ENCODE assay signal across 12 mouse cellular contexts in the genomic region with DNA sequence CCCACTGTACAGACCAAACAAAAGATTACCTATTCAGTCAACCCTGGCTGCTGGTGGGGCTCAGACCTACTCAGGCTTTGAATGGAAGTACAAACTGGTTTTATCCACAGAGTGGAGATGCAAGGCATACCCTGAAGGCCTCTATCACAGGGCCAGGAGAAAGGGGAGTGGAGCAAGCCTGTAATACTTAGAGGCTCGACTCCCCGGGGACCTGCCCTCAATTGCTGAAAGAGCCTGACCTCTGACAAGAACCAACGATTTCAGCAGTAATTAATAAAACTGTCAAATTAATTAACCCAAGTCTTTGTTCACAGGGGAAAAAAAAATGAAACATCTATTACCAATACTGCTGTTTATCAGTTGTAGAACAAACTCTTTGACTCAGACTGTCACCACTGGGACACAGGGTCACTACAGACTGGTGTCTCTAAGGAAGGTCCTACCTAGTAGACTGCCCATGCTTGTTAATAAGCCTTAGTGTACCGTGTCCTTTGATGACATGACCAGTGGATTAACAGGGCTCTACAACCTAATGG. TPM values are rescaled to one million over a fixed set of nuclear protein-coding genes. Genes with fewer than 3 reads are reported as not detected.
DNase-seq lines count a peak whose midpoint lies in the region; ATAC-seq lines count a peak whose summit lies in the region.
"Had no signal": no experiment of that assay in that cellular context is flagged by ENCODE, and none has a peak within 500 bp of the region (broad histone marks: within the 10 kb centered on the region; RNA-seq: fewer than 3 reads in every experiment).

No protein-coding gene starts in this region.

- no peak for DNase-seq in forebrain, embryonic 10.5 days (ENCODE audit: extremely low spot score, low spot score)
- peak; percentile 58 for DNase-seq in embryo, embryonic 11 days
- no peak for DNase-seq in natural killer cell, adult 2 months (ENCODE audit: low spot score in 2 of 2)
- DNase-seq in layer of hippocampus, adult 9-11 months, result no peak
- DNase-seq: cerebellum, adult 11-12 months; lung, postnatal 14 days had no signal

- 45% methylated on average over 4 of the region's 4 CpGs for WGBS in forebrain, embryonic 10.5 days
- WGBS in forebrain, embryonic 13.5 days, result 27% methylated on average over 4 of the region's 4 CpGs
- 44% methylated on average over 4 of the region's 4 CpGs for WGBS in hindbrain, embryonic 12.5 days
- 18% methylated on average over 4 of the region's 4 CpGs for WGBS in hindbrain, embryonic 13.5 days
- WGBS in neural tube, embryonic 13.5 days, result 27% methylated on average over 4 of the region's 4 CpGs

- peaks cover 24% of the 10 kb centered on the region for H3K4me1 ChIP-seq in forebrain, embryonic 10.5 days
- 0 out of 2 replicates have a peak, but pooled peaks cover 3% of the 10 kb centered on the region for H3K4me1 ChIP-seq in forebrain, embryonic 13.5 days
- H3K4me1 ChIP-seq in hindbrain, embryonic 12.5 days, result peaks cover 4% of the 10 kb centered on the region
- 0 out of 2 replicates have a peak, but pooled peaks cover 4% of the 10 kb centered on the region for H3K4me1 ChIP-seq in hindbrain, embryonic 13.5 days (replicated peaks)
- H3K4me1 ChIP-seq in neural tube, embryonic 13.5 days (replicated peaks), result 0 out of 2 replicates have a peak, but pooled peaks cover 5% of the 10 kb centered on the region

- H3K9me3 ChIP-seq in forebrain, embryonic 10.5 days, result peaks cover 3% of the 10 kb centered on the region; the same call in 1 of the 2 replicates
- 0 out of 2 replicates have a peak, but pooled peaks cover 3% of the 10 kb centered on the region for H3K9me3 ChIP-seq in forebrain, embryonic 13.5 days (replicated peaks)
- H3K9me3 ChIP-seq in hindbrain, embryonic 12.5 days (replicated peaks), result no peaks in the 10 kb centered on the region
- H3K9me3 ChIP-seq in hindbrain, embryonic 13.5 days, result no peaks in the 10 kb centered on the region
- H3K9me3 ChIP-seq in neural tube, embryonic 13.5 days, result no peaks in the 10 kb centered on the region
- H3K9me3 ChIP-seq: G1E had no signal

- H3K4me2 ChIP-seq in forebrain, embryonic 13.5 days, result no peak overlapping the region
- no peak overlapping the region for H3K4me2 ChIP-seq in hindbrain, embryonic 12.5 days (replicated peaks)
- H3K4me2 ChIP-seq in hindbrain, embryonic 13.5 days, result no peak overlapping the region
- H3K4me2 ChIP-seq in neural tube, embryonic 13.5 days, result no peak overlapping the region
- H3K4me2 ChIP-seq: embryonic facial prominence, embryonic 13.5 days had no signal

- no peaks in the 10 kb centered on the region for H3K27me3 ChIP-seq in forebrain, embryonic 10.5 days (ENCODE audit: poor library complexity, severe bottlenecking)
- H3K27me3 ChIP-seq in forebrain, embryonic 13.5 days, result no peaks in the 10 kb centered on the region
- H3K27me3 ChIP-seq in hindbrain, embryonic 12.5 days, result no peaks in the 10 kb centered on the region
- H3K27me3 ChIP-seq in hindbrain, embryonic 13.5 days, result no peaks in the 10 kb centered on the region
- H3K27me3 ChIP-seq in neural tube, embryonic 13.5 days, result no peaks in the 10 kb centered on the region
- H3K27me3 ChIP-seq: embryonic facial prominence, embryonic 13.5 days had no signal

- H3K27ac ChIP-seq in forebrain, embryonic 10.5 days, result peak overlapping the region; percentile 53; the same call in 1 of the 2 replicates
- no peak overlapping the region for H3K27ac ChIP-seq in forebrain, embryonic 13.5 days
- no peak overlapping the region for H3K27ac ChIP-seq in hindbrain, embryonic 12.5 days
- H3K27ac ChIP-seq in hindbrain, embryonic 13.5 days, result no peak overlapping the region
- H3K27ac ChIP-seq in neural tube, embryonic 13.5 days (replicated peaks), result no peak overlapping the region

- H3K9ac ChIP-seq in forebrain, embryonic 13.5 days, result no peak overlapping the region
- H3K9ac ChIP-seq in hindbrain, embryonic 12.5 days, result no peak overlapping the region
- no peak overlapping the region for H3K9ac ChIP-seq in hindbrain, embryonic 13.5 days
- no peak overlapping the region for H3K9ac ChIP-seq in neural tube, embryonic 13.5 days
- H3K9ac ChIP-seq: embryonic facial prominence, embryonic 13.5 days had no signal

- H3K4me3 ChIP-seq in forebrain, embryonic 10.5 days, result no peak overlapping the region
- H3K4me3 ChIP-seq in forebrain, embryonic 13.5 days, result no peak overlapping the region
- H3K4me3 ChIP-seq in hindbrain, embryonic 12.5 days, result no peak overlapping the region
- no peak overlapping the region for H3K4me3 ChIP-seq in hindbrain, embryonic 13.5 days
- H3K4me3 ChIP-seq in neural tube, embryonic 13.5 days, result no peak overlapping the region
- H3K4me3 ChIP-seq: embryonic facial prominence, embryonic 13.5 days had no signal

- no peaks in the 10 kb centered on the region for H3K36me3 ChIP-seq in forebrain, embryonic 10.5 days (replicated peaks)
- no peaks in the 10 kb centered on the region for H3K36me3 ChIP-seq in forebrain, embryonic 13.5 days (ENCODE audit: poor library complexity, severe bottlenecking)
- H3K36me3 ChIP-seq in hindbrain, embryonic 12.5 days, result no peaks in the 10 kb centered on the region
- no peaks in the 10 kb centered on the region for H3K36me3 ChIP-seq in hindbrain, embryonic 13.5 days
- no peaks in the 10 kb centered on the region for H3K36me3 ChIP-seq in neural tube, embryonic 13.5 days
- H3K36me3 ChIP-seq: embryonic facial prominence, embryonic 13.5 days; G1E had no signal

- no peak for ATAC-seq in forebrain, embryonic 13.5 days
- 0 out of 2 replicates have a peak, but pooled peaks have one; percentile 21 for ATAC-seq in hindbrain, embryonic 12.5 days (ENCODE audit: low FRiP score)
- ATAC-seq in hindbrain, embryonic 13.5 days (ENCODE audit: low FRiP score), result no peak; the same call in 1 of the 2 replicates
- peak; percentile 22; the same call in 1 of the 2 replicates for ATAC-seq in neural tube, embryonic 13.5 days (ENCODE audit: low read depth)

RNA-seq across cellular contexts. Expression of gene Ica1, which starts 46.6 kb away (rescaled TPM):
- 15.2 and 16.1 TPM in 2 replicates for polyA plus RNA-seq in forebrain, embryonic 10.5 days (2016; fragmentation: Nextera tagmentation; extraction: Ambion mirVana)
- 22.6 and 23.3 TPM in 2 replicates for polyA plus RNA-seq in forebrain, embryonic 13.5 days (2015; fragmentation: Nextera tagmentation; extraction: Ambion mirVana)
- 27.0 and 32.8 TPM in 2 replicates for polyA plus RNA-seq in hindbrain, embryonic 12.5 days (2016; fragmentation: Nextera tagmentation; extraction: Ambion mirVana)
- polyA plus RNA-seq in hindbrain, embryonic 13.5 days (2015; fragmentation: Nextera tagmentation; extraction: Ambion mirVana), result 48.1 and 54.4 TPM in 2 replicates
- 43.3 and 46.2 TPM in 2 replicates for polyA plus RNA-seq in neural tube, embryonic 13.5 days (2015; fragmentation: Nextera tagmentation; extraction: Ambion mirVana)

Comparison
In these comparisons a context has a peak if more than half of its experiments do, and no peak if none do; other contexts are left out.
1. ATAC-seq: peak in hindbrain, embryonic 12.5 days (single experiment) and neural tube, embryonic 13.5 days (single experiment); none in forebrain, embryonic 13.5 days (single experiment) and hindbrain, embryonic 13.5 days (single experiment).